Mouse (Mus musculus): Measurements from ENCODE around the gene Ttll9. TPM values are rescaled to one million over a fixed set of nuclear protein-coding genes. Genes with fewer than 3 reads are reported as not detected.

The Ttll9 gene
- polyA plus RNA-seq, 1 experiment from 2014 or later = 1.3 TPM

DNA sequence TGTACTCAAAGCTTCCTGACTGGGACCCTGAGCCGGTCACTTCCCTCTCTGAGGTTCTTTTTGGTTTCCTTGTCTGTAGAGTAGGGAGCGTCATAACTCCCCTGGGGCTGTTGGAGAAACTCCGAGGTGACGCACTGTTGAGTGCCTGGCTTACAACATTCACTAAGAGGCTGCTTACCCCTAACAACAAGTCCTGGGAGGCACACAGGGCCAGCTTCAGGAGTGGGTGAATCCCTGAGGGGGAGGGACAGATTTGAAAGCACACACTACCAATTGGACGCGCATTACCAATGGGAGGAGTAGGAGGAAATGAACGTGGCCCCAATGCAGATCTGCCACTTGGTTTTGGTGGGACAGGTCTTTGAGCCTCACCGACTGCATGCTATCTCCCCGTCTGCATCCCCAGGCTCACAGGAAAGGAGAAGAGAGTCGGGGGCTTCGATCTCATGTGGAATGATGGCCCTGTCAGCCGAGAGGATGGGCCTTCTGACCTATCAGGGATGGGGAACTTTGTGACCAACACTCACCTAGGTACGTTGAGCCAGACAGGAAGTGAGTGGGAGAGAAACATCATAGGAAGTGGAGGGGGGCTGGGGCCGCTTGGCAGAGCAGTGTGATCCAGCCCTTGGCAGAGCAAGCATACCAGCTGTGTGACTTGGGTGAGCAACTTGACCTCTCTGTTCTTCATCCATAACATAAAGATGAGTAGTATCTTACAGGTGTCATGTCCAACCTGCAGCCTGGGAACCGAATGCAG, 40.4 kb downstream of the Ttll9 start:
- Histone ChIP-seq H3K9me3 (no peaks in the 10 kb centered on the region), H3K27me3 (ENCODE audit: poor library complexity, severe bottlenecking) (0 out of 2 replicates have a peak, but pooled peaks cover 9% of the 10 kb centered on the region), H3K27ac (no peak overlapping the region), H3K4me3 (no peak overlapping the region), H3K36me3 (replicated peaks) (peaks cover 11% of the 10 kb centered on the region), H3K4me1 (peaks cover 11% of the 10 kb centered on the region)
- no peak for DNase-seq (ENCODE audit: extremely low spot score, low spot score)
- WGBS = 85% methylated on average over 15 of the region's 15 CpGs

- peaks cover 22% of the 10 kb centered on the region for H3K36me3 ChIP-seq (replicated peaks)
- no peak overlapping the region for H3K4me3 ChIP-seq
- peaks cover 11% of the 10 kb centered on the region for H3K4me1 ChIP-seq
- no peaks in the 10 kb centered on the region for H3K9me3 ChIP-seq
- 72% methylated on average over 13 of the region's 13 CpGs for WGBS
- DNase-seq (ENCODE audit: extremely low spot score, low spot score) = no peak
- H3K27ac ChIP-seq = peak overlapping the region; percentile 69; the same call in 1 of the 2 replicates
- H3K27me3 ChIP-seq (ENCODE audit: poor library complexity, severe bottlenecking) = 0 out of 2 replicates have a peak, but pooled peaks cover 9% of the 10 kb centered on the region
Observed at GRCm38 (mm10) chr2:153003681-153004338, 41.5 kb downstream of the Ttll9 start.

DNA sequence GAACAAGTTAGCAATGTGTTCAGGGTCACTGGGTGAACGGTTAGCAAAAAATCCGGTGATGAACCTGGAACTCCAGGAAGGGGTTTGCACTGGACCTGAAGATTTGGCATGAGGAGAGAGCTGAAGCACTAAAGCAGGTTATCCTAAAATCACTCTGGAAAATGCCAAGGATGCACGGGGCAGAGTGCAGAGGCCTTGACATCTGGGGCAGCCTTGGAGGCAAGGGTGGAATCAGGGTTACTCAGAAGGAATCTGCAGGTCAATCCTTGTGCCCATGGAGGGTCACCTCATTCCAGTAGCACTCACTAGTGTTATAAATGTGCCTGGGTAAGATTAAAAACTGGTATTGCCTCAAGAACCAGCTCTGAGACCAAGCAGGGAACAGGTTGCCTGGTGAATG, 43.7 kb downstream of the Ttll9 start:
- Histone ChIP-seq H3K4me3 (no peak overlapping the region), H3K36me3 (replicated peaks) (peaks cover 44% of the 10 kb centered on the region), H3K27ac (no peak overlapping the region), H3K9me3 (no peaks in the 10 kb centered on the region), H3K27me3 (ENCODE audit: poor library complexity, severe bottlenecking) (0 out of 2 replicates have a peak, but pooled peaks cover 9% of the 10 kb centered on the region), H3K4me1 (peaks cover 11% of the 10 kb centered on the region)
- 89% methylated on average over 3 of the region's 3 CpGs for WGBS
- no peak for DNase-seq (ENCODE audit: extremely low spot score, low spot score)

DNA sequence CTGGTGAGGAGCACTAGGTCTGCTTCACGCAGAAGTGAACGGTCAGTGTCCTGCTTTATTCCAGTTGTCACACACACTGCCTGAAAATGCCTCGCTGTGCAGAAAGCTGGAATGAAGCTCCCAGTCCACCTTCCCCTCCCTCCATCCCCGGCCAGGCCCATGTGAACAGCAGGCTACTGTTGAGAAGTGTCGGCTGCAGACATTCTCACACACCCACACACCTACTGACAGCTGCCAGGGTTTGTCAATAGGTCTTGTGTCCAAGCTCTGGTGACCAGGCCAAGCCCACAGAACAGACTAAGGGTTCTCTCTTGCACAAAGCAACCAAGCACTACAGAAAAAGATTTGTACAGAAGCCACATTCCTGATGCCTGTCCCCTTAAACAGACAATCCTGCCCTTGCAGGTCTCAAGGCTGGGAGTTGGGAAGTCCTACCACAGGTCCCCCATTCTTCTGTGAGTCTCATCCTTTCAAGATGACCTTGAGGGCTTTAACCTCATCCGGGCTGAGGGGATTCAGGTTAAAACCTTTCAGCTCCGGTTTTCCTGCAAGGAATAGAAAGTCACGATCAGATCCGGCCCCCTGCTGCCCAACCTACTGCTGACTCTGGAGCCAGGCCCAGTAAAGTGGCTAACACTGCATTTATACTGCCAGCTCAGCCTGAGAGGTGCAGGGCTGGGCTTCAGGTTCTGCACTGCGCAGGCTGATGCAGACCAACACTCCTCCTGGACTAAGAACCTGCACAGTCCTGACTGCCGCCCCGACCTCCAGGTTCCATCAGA, 47.1 kb downstream of the Ttll9 start:
- no peak for DNase-seq (ENCODE audit: extremely low spot score, low spot score)

GRCm38 (mm10) chr2:153013724-153014515, 51.6 kb downstream of the Ttll9 start:
- Histone ChIP-seq H3K27me3 (ENCODE audit: poor library complexity, severe bottlenecking) (peaks cover 22% of the 10 kb centered on the region), H3K9me3 (no peaks in the 10 kb centered on the region), H3K36me3 (replicated peaks) (peaks cover 50% of the 10 kb centered on the region), H3K4me1 (peaks cover 19% of the 10 kb centered on the region), H3K27ac (no peak overlapping the region), H3K4me3 (peak overlapping the region; percentile 86)
- DNase-seq (ENCODE audit: extremely low spot score, low spot score) = no peak
- 92% methylated on average over 11 of the region's 11 CpGs for WGBS

More for the DNA sequence above, 47.1 kb downstream of the Ttll9 start:
- Histone ChIP-seq H3K9me3 (no peaks in the 10 kb centered on the region), H3K27ac (no peak overlapping the region), H3K27me3 (ENCODE audit: poor library complexity, severe bottlenecking) (no peaks in the 10 kb centered on the region), H3K4me3 (no peak overlapping the region), H3K36me3 (replicated peaks) (peaks cover 73% of the 10 kb centered on the region), H3K4me1 (peaks cover 10% of the 10 kb centered on the region)
- WGBS = 94% methylated on average over 12 of the region's 12 CpGs

DNA sequence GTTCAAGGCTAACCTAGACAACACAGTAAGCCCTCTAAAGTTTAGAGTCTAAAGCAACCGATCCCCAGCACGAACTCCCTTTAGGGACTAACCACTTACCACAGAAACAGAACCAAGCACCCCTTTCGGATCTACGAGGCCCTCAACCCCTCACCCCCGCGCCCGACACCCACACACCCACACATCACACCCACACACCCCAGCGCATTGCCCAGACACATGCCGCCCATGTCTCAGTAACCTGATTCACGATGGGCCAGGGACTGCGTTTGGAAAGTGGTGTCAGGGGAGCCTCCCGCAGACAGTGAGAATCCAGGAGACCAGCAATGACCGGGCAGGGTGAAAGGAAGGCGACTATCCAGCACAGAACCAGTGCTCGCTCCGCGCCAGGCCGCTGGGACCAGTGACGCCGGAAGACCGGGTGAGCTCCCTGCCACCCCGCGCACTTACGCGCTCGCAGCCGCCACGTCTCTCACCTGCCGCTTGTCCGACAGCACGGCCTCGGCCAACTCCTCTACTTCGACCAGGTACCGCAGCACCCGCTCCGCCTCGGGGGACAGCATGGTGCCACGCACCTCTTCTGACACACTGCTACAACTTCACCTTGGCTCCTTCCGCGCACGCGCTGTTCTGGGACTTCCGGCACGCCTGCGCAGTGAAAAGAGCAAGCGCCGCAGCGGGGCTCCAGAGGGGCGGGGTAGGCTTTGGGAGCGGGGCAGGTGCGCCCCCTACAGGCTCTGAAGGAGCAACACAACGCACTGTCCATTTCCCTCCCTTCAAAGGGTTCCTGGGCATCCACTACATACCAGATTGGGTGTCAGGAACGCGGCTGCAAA, 52.7 kb downstream of the Ttll9 start, which contains the start of gene Pdrg1:
TSS of gene Pdrg1 (minus strand) at position 670 of the 836 bp plus-strand sequence.
- Histone ChIP-seq H3K4me1 (peaks cover 19% of the 10 kb centered on the region), H3K4me3 (peak within 1 kb of the TSS; percentile 86), H3K27ac (peak within 1 kb of the TSS; percentile 83), H3K9me3 (no peaks in the 10 kb centered on the region), H3K36me3 (replicated peaks) (peaks cover 40% of the 10 kb centered on the region), H3K27me3 (ENCODE audit: poor library complexity, severe bottlenecking) (peaks cover 25% of the 10 kb centered on the region)
- WGBS = 1% methylated on average over 54 of the region's 54 CpGs
- DNase-seq (ENCODE audit: extremely low spot score, low spot score) = peak; percentile 95

DNA sequence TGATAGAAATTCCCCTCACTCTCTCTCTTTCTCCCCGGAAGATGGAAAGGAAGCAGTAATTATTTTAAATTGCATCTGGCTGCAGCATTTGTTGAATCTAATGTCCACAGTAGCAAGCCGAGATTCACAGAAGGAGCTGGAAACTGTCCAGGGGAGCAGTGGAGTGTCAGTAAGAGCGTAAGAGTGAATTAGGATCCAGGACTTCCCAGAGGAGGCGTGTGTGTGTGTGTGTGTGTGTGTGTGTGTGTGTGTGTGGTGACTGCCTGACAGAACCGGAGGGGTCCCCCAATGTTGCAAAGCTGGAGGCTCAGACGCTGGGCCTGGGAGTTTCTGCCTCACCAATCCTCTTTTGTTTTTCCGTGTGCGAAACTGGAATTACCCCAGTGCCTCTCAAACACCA, 53.5 kb downstream of the Ttll9 start:
- H3K4me3 ChIP-seq = peak overlapping the region; percentile 86; the same call in 1 of the 2 replicates
- no peaks in the 10 kb centered on the region for H3K9me3 ChIP-seq
- no peak for DNase-seq (ENCODE audit: extremely low spot score, low spot score)
- H3K4me1 ChIP-seq = peaks cover 22% of the 10 kb centered on the region
- peaks cover 29% of the 10 kb centered on the region for H3K27me3 ChIP-seq (ENCODE audit: poor library complexity, severe bottlenecking)
- 47% methylated on average over 8 of the region's 8 CpGs for WGBS
- H3K27ac ChIP-seq = no peak overlapping the region
- H3K36me3 ChIP-seq (replicated peaks) = peaks cover 31% of the 10 kb centered on the region

DNA sequence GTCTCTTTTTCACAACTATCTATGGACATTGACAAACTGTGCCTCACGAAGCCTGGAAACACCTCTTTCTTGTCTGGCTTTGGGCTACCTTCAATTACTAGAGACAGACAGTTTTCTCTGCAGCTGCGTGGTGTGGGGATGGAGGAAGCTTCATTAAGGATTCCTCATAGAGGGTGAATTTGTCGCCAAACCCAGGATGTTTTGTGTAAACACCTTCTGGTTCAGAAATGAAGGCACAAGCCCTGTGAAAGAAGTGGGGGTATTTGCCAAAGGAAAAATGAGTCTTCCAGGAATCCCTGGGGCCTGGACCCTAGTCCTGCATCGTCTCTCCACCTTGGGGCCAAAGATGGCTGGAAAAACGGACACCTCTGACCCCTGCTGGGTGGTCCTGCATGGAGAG, 54.5 kb downstream of the Ttll9 start:
- peaks cover 22% of the 10 kb centered on the region for H3K4me1 ChIP-seq
- no peaks in the 10 kb centered on the region for H3K9me3 ChIP-seq
- peaks cover 22% of the 10 kb centered on the region for H3K36me3 ChIP-seq (replicated peaks)
- 55% methylated on average over 5 of the region's 5 CpGs for WGBS
- no peak overlapping the region for H3K4me3 ChIP-seq
- peaks cover 29% of the 10 kb centered on the region for H3K27me3 ChIP-seq (ENCODE audit: poor library complexity, severe bottlenecking)
- no peak overlapping the region for H3K27ac ChIP-seq
- DNase-seq (ENCODE audit: extremely low spot score, low spot score) = no peak

DNA sequence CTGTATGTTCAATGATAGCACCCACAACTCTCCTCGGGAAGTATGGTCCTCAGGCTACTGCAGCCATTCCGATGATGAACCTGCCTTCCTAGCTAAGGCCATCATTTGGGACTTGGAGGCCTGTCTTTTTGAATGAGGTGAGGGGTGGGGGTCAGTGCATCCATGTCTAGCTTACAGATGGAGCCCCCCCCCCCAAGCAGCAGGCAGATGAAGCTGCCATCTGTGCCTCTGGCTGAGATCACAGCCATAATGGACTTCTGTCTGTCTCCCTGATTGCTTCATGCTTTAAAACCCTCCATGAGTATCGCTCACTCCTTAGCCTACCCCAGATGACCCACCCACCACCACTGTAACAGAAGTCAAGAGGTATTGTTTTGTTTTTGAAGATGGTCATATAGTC, 57.1 kb downstream of the Ttll9 start:
- H3K9me3 ChIP-seq = no peaks in the 10 kb centered on the region
- WGBS = 89% methylated on average over 3 of the region's 3 CpGs

GRCm38 (mm10) chr2:153021163-153021562, 58.9 kb downstream of the Ttll9 start:
- 65% methylated on average over 3 of the region's 3 CpGs for WGBS
- no peak overlapping the region for H3K27ac ChIP-seq
- H3K36me3 ChIP-seq (replicated peaks) = no peaks in the 10 kb centered on the region
- 0 out of 2 replicates have a peak, but pooled peaks cover 3% of the 10 kb centered on the region for H3K4me1 ChIP-seq
- H3K27me3 ChIP-seq (ENCODE audit: poor library complexity, severe bottlenecking) = peaks cover 24% of the 10 kb centered on the region
- H3K4me3 ChIP-seq = no peak overlapping the region
- DNase-seq (ENCODE audit: extremely low spot score, low spot score) = no peak
- no peaks in the 10 kb centered on the region for H3K9me3 ChIP-seq

More for the DNA sequence above, 57.1 kb downstream of the Ttll9 start:
- Histone ChIP-seq H3K4me1 (peaks cover 13% of the 10 kb centered on the region), H3K4me3 (no peak overlapping the region), H3K27ac (no peak overlapping the region), H3K36me3 (replicated peaks) (no peaks in the 10 kb centered on the region), H3K27me3 (ENCODE audit: poor library complexity, severe bottlenecking) (peaks cover 29% of the 10 kb centered on the region)
- no peak for DNase-seq (ENCODE audit: extremely low spot score, low spot score)

- WGBS = 71% methylated on average over 4 of the region's 4 CpGs
- no peak overlapping the region for H3K4me3 ChIP-seq
- peaks cover 7% of the 10 kb centered on the region; the same call in 1 of the 2 replicates for H3K27me3 ChIP-seq (ENCODE audit: poor library complexity, severe bottlenecking)
- H3K27ac ChIP-seq = no peak overlapping the region
- no peaks in the 10 kb centered on the region for H3K36me3 ChIP-seq (replicated peaks)
- 0 out of 2 replicates have a peak, but pooled peaks cover 3% of the 10 kb centered on the region for H3K4me1 ChIP-seq
- no peak for DNase-seq (ENCODE audit: extremely low spot score, low spot score)
- H3K9me3 ChIP-seq = no peaks in the 10 kb centered on the region
Observed at GRCm38 (mm10) chr2:153022855-153023254, 60.6 kb downstream of the Ttll9 start.
